Mouse (Mus musculus) left cerebral cortex, adult 9 months (tissue): ENCODE measurements around the gene Plekha5.
"Not testable (repeated sequence)": the region's sequence is repeated elsewhere in the genome, so short reads cannot be mapped to it uniquely, and the experiment has no call there.

Source experiments
- DNase-seq, 2 experiments: peaks; one replicate each; pipeline ENCODE4 v3.0.0; 2022; ENCODE audit warnings: low spot score in 2 of 2

Gene Plekha5

DNA sequence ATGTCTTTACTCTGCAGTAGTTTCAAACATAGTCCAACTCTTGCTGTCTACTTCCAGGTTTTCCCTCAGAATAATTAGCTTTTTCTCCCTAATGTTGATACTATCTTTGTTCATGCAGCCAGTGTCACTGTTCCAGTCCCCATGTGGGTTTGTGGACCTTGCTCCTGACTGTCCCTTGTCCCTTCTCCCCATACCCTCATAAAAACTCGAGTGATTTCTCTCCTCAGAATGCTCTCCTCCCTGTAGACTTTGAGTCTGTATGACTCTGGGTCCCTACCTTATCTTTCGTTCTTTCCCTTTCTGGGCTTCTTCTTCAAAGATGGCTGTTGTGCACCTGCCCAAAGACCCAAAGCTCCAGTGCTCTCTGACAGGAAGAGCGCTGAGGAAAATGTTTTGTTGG, 64.8 kb downstream of the Plekha5 start:
- no peak for DNase-seq

DNA sequence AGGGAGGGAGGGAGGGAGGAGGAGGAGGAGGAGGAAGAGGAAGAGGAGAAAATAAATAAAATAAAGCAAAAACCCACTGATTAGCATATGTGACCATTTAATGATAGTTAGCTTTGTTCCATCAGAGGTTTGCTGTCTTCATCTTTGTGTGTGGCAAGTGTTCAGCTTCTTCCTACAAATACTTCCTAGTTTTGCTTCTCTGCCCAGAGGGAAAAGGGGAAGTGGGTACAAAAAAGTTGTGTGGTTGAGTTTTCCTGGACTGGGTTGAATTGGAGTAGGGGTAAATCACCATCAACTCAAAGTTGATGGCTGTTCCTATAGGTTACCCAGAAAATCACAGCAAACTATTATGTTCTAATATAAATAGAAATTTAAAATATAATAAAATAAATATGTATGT, 65.7 kb downstream of the Plekha5 start:
- no peak for DNase-seq

DNA sequence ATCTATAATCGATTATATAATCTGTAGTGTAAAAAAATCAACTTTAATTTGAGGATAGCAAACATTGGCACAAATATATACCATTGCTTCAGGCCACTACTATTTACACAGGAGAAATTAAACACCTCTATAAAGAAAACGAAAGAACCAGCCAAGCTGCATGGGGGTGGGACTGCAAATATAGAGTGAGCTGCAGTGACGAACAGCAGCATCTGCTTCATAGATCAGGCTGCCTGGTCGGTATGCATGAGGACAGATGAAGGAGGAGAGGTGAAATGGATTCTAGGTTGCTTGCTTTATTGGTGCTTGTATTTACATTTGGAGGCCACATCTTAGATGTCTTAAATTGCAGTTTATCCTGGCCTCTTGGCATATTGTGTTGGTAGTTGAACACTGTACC, 66.4 kb downstream of the Plekha5 start:
- no peak for DNase-seq

GRCm38 (mm10) chr6:140490921-140491537, 67.2 kb downstream of the Plekha5 start:
- peak in 1 of 2 experiments; percentile 49 for DNase-seq

DNA sequence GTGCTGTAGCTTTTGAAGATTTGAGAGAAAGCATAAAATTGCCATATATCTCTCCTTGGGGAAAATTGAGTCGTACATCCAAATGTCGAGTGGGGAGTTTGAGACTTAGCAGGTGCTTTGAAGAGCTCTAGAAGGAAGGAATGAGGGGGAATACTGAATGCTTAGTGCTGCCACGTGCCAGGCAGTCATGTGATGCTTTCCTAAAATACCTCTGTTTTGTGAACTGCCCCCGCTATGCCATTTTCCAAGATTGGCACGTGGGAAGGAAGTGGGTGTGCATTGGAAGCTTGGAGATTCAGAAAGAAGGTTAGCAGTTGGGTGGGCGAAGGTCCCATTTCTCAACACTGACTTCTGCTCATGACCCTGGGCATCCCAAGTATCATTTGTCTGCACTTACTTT, 68.2 kb downstream of the Plekha5 start:
- DNase-seq = peak; percentile 68 to 70

- DNase-seq = no peak
Measured at GRCm38 (mm10) chr6:140498074-140498473, 74.2 kb downstream of the Plekha5 start.

GRCm38 (mm10) chr6:140498958-140499357, 75.1 kb downstream of the Plekha5 start:
- no peak for DNase-seq

DNA sequence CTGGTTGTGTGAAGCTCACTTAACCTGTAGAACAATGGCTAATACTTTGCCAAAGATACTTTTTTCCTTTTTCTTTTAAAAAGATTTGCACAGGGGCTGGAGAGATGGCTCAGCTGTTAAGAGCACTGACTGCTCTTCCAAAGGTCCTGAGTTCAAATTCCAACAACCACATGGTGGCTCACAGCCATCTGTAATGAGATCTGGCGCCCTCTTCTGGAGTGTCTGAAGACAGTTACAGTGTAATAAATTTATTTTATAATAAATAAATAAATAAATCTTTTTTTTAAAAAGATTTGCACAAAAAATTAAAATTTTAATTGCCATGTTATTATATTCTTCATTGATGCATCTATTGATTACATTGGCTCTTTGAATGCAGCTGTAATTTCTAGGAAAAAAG, 77.0 kb downstream of the Plekha5 start:
- not testable (repeated sequence) for DNase-seq

- DNase-seq = no peak
Measured at GRCm38 (mm10) chr6:140501841-140502240, 78.0 kb downstream of the Plekha5 start.

DNA sequence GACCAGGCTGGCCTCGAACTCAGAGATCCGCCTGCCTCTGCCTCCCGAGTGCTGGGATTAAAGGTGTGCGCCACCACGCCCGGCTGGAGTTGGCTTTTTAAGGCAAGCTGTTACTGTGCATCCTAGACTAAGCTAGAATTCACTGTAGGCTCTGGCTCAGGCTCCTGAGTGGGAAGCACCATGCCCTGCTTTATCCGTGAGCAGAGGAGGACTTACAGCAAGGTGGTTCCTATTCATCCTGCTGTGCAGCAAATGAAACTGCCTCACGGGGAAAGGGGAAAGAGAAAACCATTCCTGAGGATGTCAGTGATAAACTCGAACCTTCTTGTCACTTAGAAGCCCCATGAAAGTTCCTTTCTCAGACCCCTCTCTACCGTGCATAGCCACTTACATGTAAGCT, 80.9 kb downstream of the Plekha5 start:
- DNase-seq = no peak

GRCm38 (mm10) chr6:140507605-140508004, 83.8 kb downstream of the Plekha5 start:
- DNase-seq = no peak

DNA sequence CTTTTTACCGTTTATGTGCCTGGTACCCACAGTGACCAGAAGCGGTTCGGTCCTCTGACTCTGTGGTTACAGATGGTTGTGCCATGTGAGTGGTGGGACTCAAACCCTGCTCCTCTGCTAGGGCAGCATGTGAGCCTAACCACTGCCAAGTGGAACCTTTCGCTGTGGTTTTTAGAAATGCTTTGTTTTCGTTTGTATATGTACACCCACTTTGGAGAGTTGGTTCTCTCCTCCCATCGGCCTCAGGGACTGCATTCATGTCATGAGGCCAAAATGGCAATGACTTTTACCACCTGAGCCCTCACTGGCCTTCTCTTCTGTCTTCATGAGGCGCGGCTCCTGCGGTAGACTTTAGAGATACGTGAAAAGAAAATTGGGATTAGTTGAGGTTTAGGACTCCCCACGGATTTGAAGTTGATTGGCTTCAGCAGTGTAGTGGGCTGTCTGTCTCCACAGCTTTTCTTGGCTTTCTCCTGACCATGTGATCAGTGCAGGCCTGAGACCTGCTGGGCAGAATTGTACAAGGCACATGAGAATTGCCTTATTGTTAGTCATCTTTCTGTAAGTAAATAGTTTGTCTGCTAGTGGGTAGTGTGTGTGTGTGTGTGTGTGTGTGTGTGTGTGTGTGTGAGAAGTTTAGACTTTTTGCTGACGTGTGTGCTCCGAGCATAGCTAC, 84.8 kb downstream of the Plekha5 start:
- DNase-seq = no peak

DNA sequence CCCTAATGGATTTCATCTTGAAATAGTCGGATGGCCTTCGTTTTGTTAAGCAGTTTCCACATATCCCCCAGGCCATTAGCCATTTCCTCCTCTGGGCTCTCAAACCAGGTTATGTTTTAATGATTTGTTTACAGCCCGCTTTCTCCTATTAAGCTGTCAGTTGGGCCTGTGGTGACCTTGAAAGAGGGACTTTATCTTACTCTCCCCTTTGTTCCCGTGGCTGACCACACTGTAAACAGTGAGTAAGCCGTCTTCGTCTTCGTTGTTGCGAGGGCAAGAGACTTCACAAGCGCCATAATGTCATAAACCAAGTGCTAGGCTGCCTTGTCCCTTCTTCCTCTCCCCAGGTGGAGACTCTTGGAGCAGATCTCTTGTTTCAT, 85.3 kb downstream of the Plekha5 start:
- DNase-seq = no peak

GRCm38 (mm10) chr6:140512016-140512415, 88.2 kb downstream of the Plekha5 start:
- DNase-seq = no peak

GRCm38 (mm10) chr6:140512427-140512826, 88.6 kb downstream of the Plekha5 start:
- no peak for DNase-seq

GRCm38 (mm10) chr6:140514205-140515110, 90.6 kb downstream of the Plekha5 start:
- no peak for DNase-seq

DNA sequence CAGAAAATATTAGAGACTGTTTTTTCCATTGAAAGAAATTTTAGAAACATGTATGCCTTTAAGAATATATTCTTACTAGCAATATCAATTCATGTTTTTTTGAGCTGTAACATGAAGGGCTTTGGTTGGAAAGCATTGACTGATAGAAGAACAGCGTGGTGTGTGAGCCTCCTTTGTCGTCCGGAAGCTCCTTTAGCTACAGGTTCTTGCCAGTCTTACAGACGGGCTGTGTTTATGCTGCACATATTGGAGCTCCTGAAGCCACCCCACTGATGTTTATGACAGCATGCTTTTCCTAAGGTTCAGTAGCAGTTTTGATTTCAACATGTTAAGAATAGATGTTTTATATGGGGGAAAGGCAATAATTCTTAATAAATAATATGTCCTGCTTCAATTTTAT, 91.7 kb downstream of the Plekha5 start:
- DNase-seq = no peak

GRCm38 (mm10) chr6:140516202-140516601, 92.3 kb downstream of the Plekha5 start:
- DNase-seq = no peak

GRCm38 (mm10) chr6:140517188-140517587, 93.3 kb downstream of the Plekha5 start:
- peak in 1 of 2 experiments; percentile 43 for DNase-seq

GRCm38 (mm10) chr6:140519019-140519418, 95.2 kb downstream of the Plekha5 start:
- no peak for DNase-seq

GRCm38 (mm10) chr6:140519488-140520159, 95.8 kb downstream of the Plekha5 start:
- peak in 1 of 2 experiments; percentile 27 for DNase-seq

DNA sequence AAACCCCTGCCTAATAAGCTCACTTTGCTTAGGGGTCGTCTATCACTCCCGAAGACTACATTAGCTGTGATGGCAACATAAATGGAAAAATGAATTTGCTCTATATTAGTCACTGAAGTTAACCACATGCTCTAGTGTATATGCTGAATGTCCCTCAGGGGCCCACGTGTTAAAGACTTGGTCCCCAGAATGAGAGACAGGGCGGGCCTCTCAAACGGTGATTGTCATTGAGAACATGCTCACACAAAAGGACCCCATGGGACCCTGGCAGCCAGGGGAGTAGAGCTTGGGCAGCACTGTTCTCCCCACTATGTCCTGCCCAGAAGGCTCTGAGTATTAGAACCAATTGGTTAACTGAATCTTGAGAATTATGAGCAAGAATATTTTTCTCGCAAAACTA, 97.1 kb downstream of the Plekha5 start:
- no peak for DNase-seq
